Mouse (Mus musculus): ENCODE results near the gene Fam163b. TPM values are rescaled to one million over a fixed set of nuclear protein-coding genes. Genes with fewer than 3 reads are reported as not detected.

The Fam163b gene
- total and polyA plus RNA-seq, 3 experiments, result 0.44 to 1.4 (median 0.77) TPM

DNA sequence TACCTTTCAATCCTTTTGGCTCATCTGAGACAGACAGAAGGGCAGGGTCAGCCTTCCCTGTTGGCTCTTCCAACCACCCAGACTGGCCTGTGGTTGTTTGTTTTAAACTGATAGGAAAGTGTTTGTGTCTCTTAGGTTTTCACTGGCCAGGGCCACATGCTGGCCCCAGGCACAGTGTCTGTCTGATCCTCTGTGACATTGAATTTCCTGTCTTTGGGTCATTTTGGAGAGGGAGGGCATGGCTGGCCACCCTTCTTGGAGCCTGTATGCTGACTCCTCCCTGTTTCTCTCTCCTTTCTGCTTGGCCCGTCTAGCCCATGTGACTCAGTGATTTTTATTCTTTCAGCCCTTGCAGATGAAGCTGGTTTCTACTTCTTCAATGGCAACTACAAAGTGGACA, 53.1 kb downstream of the Fam163b start:
- H3K27me3 ChIP-seq (ENCODE audit: control insufficient read depth, insufficient read depth, low read length), result no peaks in the 10 kb centered on the region
- intact Hi-C loops (cut with DNase I), result no loop called here
- no peaks in the 10 kb centered on the region for H3K79me2 ChIP-seq (replicated peaks; ENCODE audit: control insufficient read depth, insufficient read depth, low read length)
- DNase-seq, result peak in 1 of 2 experiments; percentile 29
- no peak overlapping the region for H3K9ac ChIP-seq (ENCODE audit: low read depth, low read length)
- 58% methylated on average over 1 of the region's 1 CpGs for WGBS
- no peak overlapping the region for H3K4me3 ChIP-seq
- H3K36me3 ChIP-seq (ENCODE audit: control insufficient read depth, insufficient read depth, low read length), result no peaks in the 10 kb centered on the region
- peaks cover 24% of the 10 kb centered on the region for H3K4me1 ChIP-seq (ENCODE audit: control insufficient read depth, insufficient read depth, low read length)
- TF ChIP-seq EP300 (IDR thresholded peaks at IDR 0.05; ENCODE audit: insufficient read depth, low read depth, low read length) (no peak), CTCF (IDR thresholded peaks at IDR 0.05) (no peak)
- peak overlapping the region; percentile 76 for H3K27ac ChIP-seq

DNA sequence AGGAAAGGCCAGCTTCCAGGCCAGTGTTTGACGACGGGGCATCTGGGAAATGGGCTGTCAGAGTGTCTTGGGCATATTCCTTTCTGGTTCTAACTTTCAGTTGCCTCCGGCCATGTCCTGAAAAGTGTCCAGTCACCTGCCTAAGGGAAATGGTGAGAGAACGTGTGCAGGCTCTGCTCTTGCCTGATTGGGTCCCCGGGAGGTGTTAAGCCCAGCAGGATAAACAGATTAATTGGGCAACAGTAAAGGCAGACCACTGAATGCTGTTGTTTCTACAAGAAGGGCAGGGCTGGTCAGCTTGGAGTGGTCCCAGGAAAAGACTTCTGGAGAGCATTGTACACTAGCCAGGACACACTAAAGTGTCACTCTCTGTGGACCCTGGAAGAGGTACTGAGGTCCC, 53.6 kb downstream of the Fam163b start:
- no peak overlapping the region for H3K4me3 ChIP-seq
- no peak overlapping the region for H3K9ac ChIP-seq (ENCODE audit: low read depth, low read length)
- H3K4me1 ChIP-seq (ENCODE audit: control insufficient read depth, insufficient read depth, low read length), result peaks cover 24% of the 10 kb centered on the region
- H3K27me3 ChIP-seq (ENCODE audit: control insufficient read depth, insufficient read depth, low read length), result no peaks in the 10 kb centered on the region
- peak overlapping the region; percentile 76 for H3K27ac ChIP-seq
- DNase-seq, result no peak
- no peaks in the 10 kb centered on the region for H3K36me3 ChIP-seq (ENCODE audit: control insufficient read depth, insufficient read depth, low read length)
- H3K79me2 ChIP-seq (replicated peaks; ENCODE audit: control insufficient read depth, insufficient read depth, low read length), result no peaks in the 10 kb centered on the region
- intact Hi-C loops (cut with DNase I), result no loop called here
- TF ChIP-seq CTCF (IDR thresholded peaks at IDR 0.05) (no peak), POLR2A (IDR thresholded peaks at IDR 0.05; ENCODE audit: insufficient read depth, low read depth, low read length) (no peak), EP300 (IDR thresholded peaks at IDR 0.05; ENCODE audit: insufficient read depth, low read depth, low read length) (no peak)
- 52% methylated on average over 5 of the region's 5 CpGs for WGBS

DNA sequence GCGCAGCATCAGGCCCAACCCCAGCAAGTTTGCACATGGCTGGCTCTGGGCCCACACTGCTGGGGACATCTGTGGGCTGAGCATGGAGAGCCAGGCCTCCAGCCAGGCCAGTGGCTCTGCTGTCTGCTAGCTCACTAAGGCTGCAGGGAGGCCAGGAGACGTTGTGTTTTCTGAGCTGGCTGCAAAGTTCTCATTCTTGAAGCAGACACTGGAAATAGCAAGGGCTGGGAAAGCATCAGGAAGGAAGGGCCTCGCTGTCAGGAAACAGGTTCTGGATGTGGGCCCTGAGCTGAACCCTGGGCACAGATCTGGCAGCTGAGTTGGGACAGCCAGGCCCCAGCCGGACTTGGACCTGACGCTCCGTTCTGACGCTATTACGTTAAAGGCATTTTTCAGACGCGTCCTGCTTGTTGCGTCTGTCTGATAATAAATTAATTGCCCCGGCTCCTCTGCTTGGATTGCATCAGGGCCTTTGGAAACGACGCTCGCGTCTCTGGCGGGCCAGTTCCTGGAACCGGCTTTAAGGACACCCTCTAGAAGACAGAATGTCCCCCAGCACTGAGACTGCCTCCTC, 54.1 kb downstream of the Fam163b start:
- H3K27ac ChIP-seq, result peak overlapping the region; percentile 76
- DNase-seq, result peak; percentile 85 to 87
- H3K79me2 ChIP-seq (replicated peaks; ENCODE audit: control insufficient read depth, insufficient read depth, low read length), result no peaks in the 10 kb centered on the region
- TF ChIP-seq CTCF (IDR thresholded peaks at IDR 0.05), result no peak
- TF ChIP-seq EP300 (IDR thresholded peaks at IDR 0.05; ENCODE audit: insufficient read depth, low read depth, low read length), result peak; percentile 72
- intact Hi-C loops (cut with DNase I), result no loop called here
- 7% methylated on average over 18 of the region's 18 CpGs for WGBS
- H3K4me1 ChIP-seq (ENCODE audit: control insufficient read depth, insufficient read depth, low read length), result peaks cover 26% of the 10 kb centered on the region
- peak overlapping the region; percentile 16; the same call in 1 of the 2 replicates for H3K4me3 ChIP-seq
- H3K9ac ChIP-seq (ENCODE audit: low read depth, low read length), result no peak overlapping the region; the same call in 1 of the 2 replicates
- no peaks in the 10 kb centered on the region for H3K27me3 ChIP-seq (ENCODE audit: control insufficient read depth, insufficient read depth, low read length)
- H3K36me3 ChIP-seq (ENCODE audit: control insufficient read depth, insufficient read depth, low read length), result no peaks in the 10 kb centered on the region

DNA sequence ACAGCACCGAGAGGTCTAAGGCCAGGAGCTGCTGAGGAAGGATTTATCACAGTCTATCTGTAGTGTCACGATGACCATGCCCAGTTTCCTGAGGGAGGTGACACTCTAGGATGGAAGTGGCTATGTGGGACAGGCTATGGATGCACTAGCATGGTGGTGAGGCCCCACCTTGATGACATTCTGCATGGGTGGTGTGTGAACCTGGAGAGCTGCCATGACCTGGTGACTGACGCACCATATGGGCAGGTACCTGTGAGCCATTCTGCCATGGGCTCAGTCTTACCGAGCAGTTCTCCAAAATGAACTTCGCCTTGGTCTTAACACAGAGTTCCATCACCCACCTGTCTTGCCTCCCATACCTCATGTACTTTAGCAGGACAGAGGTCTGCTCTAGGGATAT, 54.7 kb downstream of the Fam163b start:
- Histone ChIP-seq H3K27me3 (ENCODE audit: control insufficient read depth, insufficient read depth, low read length) (no peaks in the 10 kb centered on the region), H3K27ac (peak overlapping the region; percentile 31; the same call in 1 of the 2 replicates), H3K79me2 (replicated peaks; ENCODE audit: control insufficient read depth, insufficient read depth, low read length) (no peaks in the 10 kb centered on the region), H3K4me1 (ENCODE audit: control insufficient read depth, insufficient read depth, low read length) (peaks cover 26% of the 10 kb centered on the region), H3K9ac (ENCODE audit: low read depth, low read length) (no peak overlapping the region), H3K4me3 (no peak overlapping the region), H3K36me3 (ENCODE audit: control insufficient read depth, insufficient read depth, low read length) (no peaks in the 10 kb centered on the region)
- WGBS, result 68% methylated on average over 5 of the region's 5 CpGs
- DNase-seq, result no peak
- TF ChIP-seq CTCF (IDR thresholded peaks at IDR 0.05) (no peak), EP300 (IDR thresholded peaks at IDR 0.05; ENCODE audit: insufficient read depth, low read depth, low read length) (no peak), POLR2A (IDR thresholded peaks at IDR 0.05; ENCODE audit: insufficient read depth, low read depth, low read length) (no peak)
- intact Hi-C loops (cut with DNase I), result no loop called here

DNA sequence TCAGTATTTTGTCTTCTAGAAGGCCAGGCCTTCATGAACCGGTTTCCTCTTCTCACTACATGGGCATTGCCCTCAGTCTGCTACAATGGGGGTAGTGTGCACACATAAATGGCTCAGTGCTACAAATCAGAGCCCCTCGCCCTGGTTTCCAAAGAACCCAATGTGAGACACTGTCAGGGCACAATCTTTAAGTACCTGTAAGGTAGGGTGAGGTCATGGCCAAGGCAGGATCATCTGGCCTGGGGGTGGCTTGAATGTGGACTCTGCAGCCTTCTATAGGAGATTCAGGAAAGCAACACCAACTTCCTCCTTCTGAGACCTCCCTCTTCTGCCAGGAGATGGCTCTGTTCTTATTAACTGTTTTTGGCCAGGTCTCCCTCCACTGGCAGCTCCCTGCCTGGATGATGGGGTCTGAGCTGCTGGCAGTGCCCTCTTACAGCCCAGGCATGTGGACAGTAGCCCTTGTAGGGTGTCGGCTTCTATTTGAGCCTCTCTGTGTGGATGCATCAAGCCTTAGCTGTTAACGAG, 55.7 kb downstream of the Fam163b start:
- H3K27ac ChIP-seq, result no peak overlapping the region
- no peak overlapping the region for H3K4me3 ChIP-seq
- H3K36me3 ChIP-seq (ENCODE audit: control insufficient read depth, insufficient read depth, low read length), result no peaks in the 10 kb centered on the region
- 84% methylated on average over 4 of the region's 4 CpGs for WGBS
- H3K79me2 ChIP-seq (replicated peaks; ENCODE audit: control insufficient read depth, insufficient read depth, low read length), result no peaks in the 10 kb centered on the region
- no peak overlapping the region for H3K9ac ChIP-seq (ENCODE audit: low read depth, low read length)
- no peak for TF ChIP-seq EP300 (IDR thresholded peaks at IDR 0.05; ENCODE audit: insufficient read depth, low read depth, low read length)
- no peak for TF ChIP-seq CTCF (IDR thresholded peaks at IDR 0.05)
- TF ChIP-seq POLR2A (IDR thresholded peaks at IDR 0.05; ENCODE audit: insufficient read depth, low read depth, low read length), result no peak
- H3K27me3 ChIP-seq (ENCODE audit: control insufficient read depth, insufficient read depth, low read length), result no peaks in the 10 kb centered on the region
- no peak for DNase-seq
- peaks cover 26% of the 10 kb centered on the region for H3K4me1 ChIP-seq (ENCODE audit: control insufficient read depth, insufficient read depth, low read length)
- intact Hi-C loops (cut with DNase I), result no loop called here

- Histone ChIP-seq H3K36me3 (ENCODE audit: control insufficient read depth, insufficient read depth, low read length) (no peaks in the 10 kb centered on the region), H3K27ac (no peak overlapping the region), H3K9ac (ENCODE audit: low read depth, low read length) (no peak overlapping the region), H3K27me3 (ENCODE audit: control insufficient read depth, insufficient read depth, low read length) (no peaks in the 10 kb centered on the region), H3K4me1 (ENCODE audit: control insufficient read depth, insufficient read depth, low read length) (peaks cover 26% of the 10 kb centered on the region), H3K79me2 (replicated peaks; ENCODE audit: control insufficient read depth, insufficient read depth, low read length) (no peaks in the 10 kb centered on the region), H3K4me3 (no peak overlapping the region)
- WGBS, result 61% methylated on average over 2 of the region's 2 CpGs
- no peak for DNase-seq
- intact Hi-C loops (cut with DNase I), result no loop called here
- no peak for TF ChIP-seq POLR2A (IDR thresholded peaks at IDR 0.05; ENCODE audit: insufficient read depth, low read depth, low read length)
- no peak for TF ChIP-seq CTCF (IDR thresholded peaks at IDR 0.05)
- TF ChIP-seq EP300 (IDR thresholded peaks at IDR 0.05; ENCODE audit: insufficient read depth, low read depth, low read length), result no peak
Measured at GRCm38 (mm10) chr2:27085801-27086200, 56.5 kb downstream of the Fam163b start.

All from heart, adult 2 months (tissue).